Comparison of ENCODE assay signal across 23 mouse cellular contexts in genomic region chr11:97229396-97229795, GRCm38 (mm10).
"Had no signal": no experiment of that assay in that cellular context is flagged by ENCODE, and none has a peak within 500 bp of the region (broad histone marks: within the 10 kb centered on the region; RNA-seq: fewer than 3 reads in every experiment).

No protein-coding gene starts in this region.

- H3K4me3 ChIP-seq: heart, adult 2 months; heart, embryonic 10.5 days; heart, embryonic 13.5 days; heart, embryonic 15.5 days; hindbrain, embryonic 13.5 days; hindbrain, embryonic 15.5 days; kidney, embryonic 15.5 days; limb, embryonic 13.5 days; limb, embryonic 15.5 days; liver, embryonic 13.5 days had no signal

- ATAC-seq: forebrain, postnatal 0 days; hindbrain, postnatal 0 days had no signal

- H3K27me3 ChIP-seq: heart, embryonic 13.5 days; heart, embryonic 15.5 days; hindbrain, embryonic 13.5 days; hindbrain, embryonic 15.5 days; kidney, embryonic 15.5 days; limb, embryonic 13.5 days; limb, embryonic 15.5 days; liver, embryonic 13.5 days had no signal

- H3K9ac ChIP-seq: forebrain, postnatal 0 days; heart, embryonic 13.5 days; heart, embryonic 15.5 days; hindbrain, embryonic 13.5 days; hindbrain, embryonic 15.5 days; kidney, embryonic 15.5 days; limb, embryonic 13.5 days; limb, embryonic 15.5 days; liver, embryonic 13.5 days had no signal

- DNase-seq: forebrain, postnatal 0 days; gastrocnemius, postnatal 14 days; gastrocnemius, postnatal 36 days; heart, adult 2 months; heart, postnatal 14 days; heart, postnatal 36 days; kidney, adult 11 months; kidney, adult 9 months; kidney, postnatal 36 days; layer of hippocampus, adult 9-11 months; layer of hippocampus, postnatal 36 days; left cerebral cortex, postnatal 4 days; liver, embryonic 13.5 days had no signal

- H3K4me2 ChIP-seq: heart, embryonic 13.5 days; heart, embryonic 15.5 days; hindbrain, embryonic 13.5 days; hindbrain, embryonic 15.5 days; kidney, embryonic 15.5 days; limb, embryonic 13.5 days; limb, embryonic 15.5 days; liver, embryonic 13.5 days had no signal

- H3K27ac ChIP-seq: heart, adult 2 months; heart, embryonic 10.5 days; heart, embryonic 13.5 days; heart, embryonic 15.5 days; hindbrain, embryonic 13.5 days; hindbrain, embryonic 15.5 days; hindbrain, postnatal 0 days; kidney, embryonic 15.5 days; kidney, postnatal 0 days; limb, embryonic 13.5 days; limb, embryonic 15.5 days; liver, embryonic 13.5 days had no signal

- H3K9me3 ChIP-seq: heart, embryonic 10.5 days; heart, embryonic 13.5 days; heart, embryonic 15.5 days; hindbrain, embryonic 13.5 days; hindbrain, embryonic 15.5 days; kidney, embryonic 15.5 days; limb, embryonic 13.5 days; limb, embryonic 15.5 days; liver, embryonic 13.5 days had no signal

- H3K4me1 ChIP-seq: heart, embryonic 10.5 days; heart, embryonic 13.5 days; heart, embryonic 15.5 days; hindbrain, embryonic 13.5 days; hindbrain, embryonic 15.5 days; kidney, embryonic 15.5 days; limb, embryonic 13.5 days; limb, embryonic 15.5 days had no signal
